28 mouse cellular contexts compared by ENCODE assay signal in the genomic region with DNA sequence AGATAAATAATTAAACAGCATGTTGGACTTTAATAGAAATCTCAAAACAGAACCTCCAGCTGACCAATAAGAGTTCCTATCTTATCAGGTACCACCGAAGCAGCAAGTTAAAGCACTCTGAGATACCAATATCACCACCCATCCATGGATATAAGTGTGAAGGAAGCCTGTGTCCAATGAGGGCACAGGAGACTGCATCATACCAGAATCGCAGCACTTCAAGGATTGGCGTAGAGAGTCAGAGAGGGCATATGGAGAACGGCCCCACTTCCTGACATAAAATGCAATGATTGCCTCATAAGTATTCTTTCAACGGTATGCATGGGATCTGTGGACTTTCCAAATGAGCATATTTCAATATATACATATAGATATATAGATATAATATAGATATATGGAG. TPM values are rescaled to one million over a fixed set of nuclear protein-coding genes. Genes with fewer than 3 reads are reported as not detected.
"Had no signal": no experiment of that assay in that cellular context is flagged by ENCODE, and none has a peak within 500 bp of the region (broad histone marks: within the 10 kb centered on the region; RNA-seq: fewer than 3 reads in every experiment).

No protein-coding gene starts in this region.

- H3K4me2 ChIP-seq: limb, embryonic 13.5 days; liver, embryonic 12.5 days; liver, embryonic 15.5 days; lung, embryonic 15.5 days; midbrain, embryonic 11.5 days had no signal

- H3K36me3 ChIP-seq: limb, embryonic 10.5 days; limb, embryonic 13.5 days; liver, embryonic 12.5 days; liver, embryonic 15.5 days; lung, embryonic 15.5 days had no signal

- ATAC-seq: liver, embryonic 12.5 days had no signal

- DNase-seq: kidney, adult 8-10 months; kidney, postnatal 25 days; layer of hippocampus, adult 9-11 months; liver; lung, adult 18-20 months; lung, postnatal 10 days; lung, postnatal 36 days; midbrain, embryonic 14.5 days; thymus, postnatal 36 days had no signal

- H3K27ac ChIP-seq: layer of hippocampus, adult 2 months; limb, embryonic 10.5 days; limb, embryonic 13.5 days; liver, embryonic 12.5 days; liver, embryonic 15.5 days; lung, embryonic 15.5 days had no signal

- H3K9ac ChIP-seq: limb, embryonic 13.5 days; liver, embryonic 12.5 days; liver, embryonic 15.5 days; lung, embryonic 15.5 days had no signal

- H3K9me3 ChIP-seq: limb, embryonic 10.5 days; limb, embryonic 13.5 days; liver, embryonic 12.5 days; liver, embryonic 15.5 days; lung, embryonic 15.5 days had no signal

- H3K4me1 ChIP-seq: limb, embryonic 10.5 days; limb, embryonic 13.5 days; liver, embryonic 12.5 days; liver, embryonic 15.5 days; lung, embryonic 15.5 days had no signal

- H3K4me3 ChIP-seq: layer of hippocampus, adult 2 months; limb, embryonic 10.5 days; limb, embryonic 13.5 days; liver, embryonic 12.5 days; liver, embryonic 15.5 days; lung, embryonic 15.5 days had no signal

- H3K27me3 ChIP-seq: limb, embryonic 13.5 days; liver, embryonic 12.5 days; liver, embryonic 15.5 days; lung, embryonic 15.5 days had no signal

RNA-seq across cellular contexts. Expression of a gene that starts 2.6 kb away (rescaled TPM):
- total RNA-seq: layer of hippocampus, adult 2 months; layer of hippocampus, postnatal 25 days; left cerebral cortex, adult 18-20 months; left cerebral cortex, postnatal 25 days; midbrain, postnatal 0 days had no signal
- polyA plus RNA-seq: kidney, embryonic 16.5 days; large intestine, adult 2 months; limb, embryonic 10.5 days; limb, embryonic 13.5 days; lung, embryonic 15.5 days; midbrain, embryonic 11.5 days; midbrain, embryonic 14.5 days; neural tube, embryonic 11.5 days; neural tube, embryonic 14.5 days had no signal

RNA-seq across cellular contexts. Expression of a gene that starts 15.4 kb away (rescaled TPM):
- total RNA-seq: layer of hippocampus, adult 2 months; layer of hippocampus, postnatal 25 days; left cerebral cortex, adult 18-20 months; left cerebral cortex, postnatal 25 days; megakaryocyte-erythroid progenitor cell, adult 5-6 weeks; midbrain, postnatal 0 days had no signal
- polyA plus RNA-seq: kidney, embryonic 16.5 days; large intestine, adult 2 months; limb, embryonic 10.5 days; limb, embryonic 13.5 days; liver, embryonic 12.5 days; liver, embryonic 15.5 days; lung, embryonic 15.5 days; midbrain, embryonic 11.5 days; midbrain, embryonic 14.5 days; midbrain, postnatal 0 days; neural tube, embryonic 11.5 days; neural tube, embryonic 14.5 days; stomach, embryonic 14.5 days; thymus, postnatal 0 days; urinary bladder, adult 2 months had no signal

RNA-seq across cellular contexts. Expression of a gene that starts 19.9 kb away (rescaled TPM):
- total RNA-seq: layer of hippocampus, adult 2 months; layer of hippocampus, postnatal 25 days; left cerebral cortex, adult 18-20 months; left cerebral cortex, postnatal 25 days; megakaryocyte-erythroid progenitor cell, adult 5-6 weeks; midbrain, postnatal 0 days had no signal
- polyA plus RNA-seq: large intestine, adult 2 months; limb, embryonic 10.5 days; midbrain, embryonic 11.5 days; midbrain, embryonic 14.5 days; midbrain, postnatal 0 days; neural tube, embryonic 11.5 days; neural tube, embryonic 14.5 days; urinary bladder, adult 2 months had no signal

RNA-seq across cellular contexts. Expression of a gene that starts 27.4 kb away (rescaled TPM):
- total RNA-seq: layer of hippocampus, adult 2 months; layer of hippocampus, postnatal 25 days; left cerebral cortex, adult 18-20 months; left cerebral cortex, postnatal 25 days; megakaryocyte-erythroid progenitor cell, adult 5-6 weeks; midbrain, postnatal 0 days had no signal
- polyA plus RNA-seq: kidney, embryonic 16.5 days; large intestine, adult 2 months; limb, embryonic 10.5 days; limb, embryonic 13.5 days; liver, embryonic 12.5 days; liver, embryonic 15.5 days; lung, embryonic 15.5 days; midbrain, embryonic 11.5 days; midbrain, embryonic 14.5 days; midbrain, postnatal 0 days; neural tube, embryonic 11.5 days; neural tube, embryonic 14.5 days; stomach, embryonic 14.5 days; thymus, postnatal 0 days; urinary bladder, adult 2 months had no signal

RNA-seq across cellular contexts. Expression of a gene that starts 42.9 kb away (rescaled TPM):
- total RNA-seq: left cerebral cortex, adult 18-20 months; left cerebral cortex, postnatal 25 days; megakaryocyte-erythroid progenitor cell, adult 5-6 weeks had no signal
- polyA plus RNA-seq: kidney, embryonic 16.5 days; limb, embryonic 10.5 days; liver, embryonic 12.5 days; liver, embryonic 15.5 days; midbrain, embryonic 11.5 days; midbrain, embryonic 14.5 days; midbrain, postnatal 0 days; neural tube, embryonic 11.5 days; neural tube, embryonic 14.5 days had no signal
